Mouse (Mus musculus) G1E (cell line): Measurements from ENCODE around the gene Gm20503. TPM values are rescaled to one million over a fixed set of nuclear protein-coding genes. Genes with fewer than 3 reads are reported as not detected.

Source experiments
- ATAC-seq: 2 replicates; pipeline ENCODE4 v1.8.0; 2016; ENCODE audit warnings: mild to moderate bottlenecking; ENCODE audit not compliant: insufficient number of reproducible peaks, poor library complexity, low FRiP score, severe bottlenecking; ENCODE audit errors: extremely low read depth
- DNase-seq: peaks from one replicate; pipeline ENCODE4 v3.0.0; 2012; ENCODE audit warnings: low spot score
- H3K27me3 ChIP-seq: 2 replicates; pipeline ENCODE4 v1.6.1; 2012; ENCODE audit warnings: mild to moderate bottlenecking, low read length, inconsistent platforms; ENCODE audit not compliant: insufficient read depth
- H3K36me3 ChIP-seq: replicated peaks from 2 replicates; pipeline ENCODE3; 2012; ENCODE audit warnings: mild to moderate bottlenecking, inconsistent platforms
- H3K4me1 ChIP-seq: 2 replicates; pipeline ENCODE4 v1.6.1; 2012; ENCODE audit warnings: low read depth, low read length, inconsistent platforms, mixed read lengths; ENCODE audit not compliant: insufficient read depth
- H3K4me3 ChIP-seq: 2 replicates; pipeline ENCODE4 v1.5.1; 2012; ENCODE audit warnings: low read depth, mild to moderate bottlenecking, inconsistent platforms, low read length, moderate library complexity, mixed read lengths
- H3K9me3 ChIP-seq: replicated peaks from 2 replicates; pipeline ENCODE4 v1.6.1; 2012; ENCODE audit warnings: inconsistent platforms
- CTCF ChIP-seq: IDR thresholded peaks from 2 replicates; pipeline ENCODE4 v1.5.1; 2012; ENCODE audit warnings: low read depth, low read length, inconsistent platforms, mixed read lengths
- GATA1 ChIP-seq: IDR thresholded peaks from 2 replicates; pipeline ENCODE4 v1.6.1; 2012; ENCODE audit warnings: borderline replicate concordance, low read length, inconsistent platforms, mixed read lengths
- GATA2 ChIP-seq: IDR thresholded peaks from 2 replicates; pipeline ENCODE4 v1.6.1; 2012; ENCODE audit warnings: low read depth, low read length, inconsistent platforms, borderline replicate concordance
- POLR2AphosphoS5 ChIP-seq: IDR thresholded peaks from 2 replicates; pipeline ENCODE4 v1.6.1; 2012; ENCODE audit warnings: low read depth, low read length, inconsistent platforms; ENCODE audit not compliant: insufficient replicate concordance
- TAL1 ChIP-seq: conservative IDR thresholded peaks from 2 replicates; pipeline ENCODE4 v1.6.1; 2012; ENCODE audit warnings: low read depth, low read length, inconsistent platforms, mixed read lengths
- polyA plus RNA-seq: library from polyadenylated mRNA; stranded (reverse); fragments of >175 nt; gene quantifications from 2 replicates; pipeline ENCODE4 v1.2.3, GENCODE M21; 2012
- total RNA-seq, 2 experiments: library from RNA; stranded (forward) in 1 of 2; stranded (reverse) in 1 of 2; fragments of 200-1000 nt in 1 of 2; fragments of >200 nt in 1 of 2; fragmentation: Nextera tagmentation in 1 of 2; gene quantifications; 2 replicates each; pipeline ENCODE4 v1.2.3; 2014 to 2017

Gm20503 gene
- total and polyA plus RNA-seq, 3 experiments: not detected

DNA sequence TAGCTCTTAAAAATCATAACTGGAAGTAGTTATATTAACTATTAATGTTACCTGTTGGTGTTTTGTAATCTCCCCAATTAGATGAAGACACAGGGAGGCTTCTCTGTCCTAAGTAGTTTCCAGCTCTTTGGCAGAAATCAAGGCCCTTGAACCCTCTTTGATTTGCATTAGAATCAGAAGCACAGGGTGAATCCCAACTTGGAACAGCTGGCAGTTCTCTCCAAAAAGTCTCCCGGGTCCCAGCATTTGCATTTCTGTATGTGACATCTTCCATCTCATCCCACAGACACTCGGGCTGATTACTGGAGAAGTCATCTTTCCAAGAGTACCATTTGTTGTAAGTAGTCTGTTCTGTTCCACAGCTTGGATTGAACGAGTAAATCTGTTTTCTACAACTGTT, 44.2 kb downstream of the Gm20503 start:
- DNase-seq (no peak), ATAC-seq (no peak)
- Histone ChIP-seq H3K4me3 (no peak overlapping the region), H3K4me1 (no peaks in the 10 kb centered on the region), H3K36me3 (peaks cover 9% of the 10 kb centered on the region), H3K27me3 (peaks cover 6% of the 10 kb centered on the region; the same call in 1 of the 2 replicates), H3K9me3 (no peaks in the 10 kb centered on the region)
- TF ChIP-seq TAL1 (no peak), CTCF (no peak), POLR2AphosphoS5 (no peak), GATA1 (no peak)

DNA sequence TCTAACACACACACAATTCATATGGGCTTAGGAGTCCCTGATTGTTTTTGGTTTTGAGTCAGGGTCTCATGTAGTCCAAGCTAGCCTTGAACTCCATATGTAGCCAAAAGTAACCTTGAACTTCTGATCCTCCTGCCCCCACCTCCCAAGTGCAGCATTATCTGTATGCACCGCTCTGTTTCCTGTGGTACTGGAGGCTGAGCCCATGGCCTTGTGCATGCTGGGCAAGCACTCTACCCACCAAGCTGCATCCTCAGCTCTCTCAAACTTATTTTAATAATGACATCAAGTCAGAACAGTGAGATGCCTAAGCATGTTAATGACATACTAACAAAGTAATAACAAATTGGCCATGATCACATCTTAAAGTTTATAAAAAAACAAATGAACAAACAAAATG, 48.1 kb downstream of the Gm20503 start:
- no peaks in the 10 kb centered on the region for H3K36me3 ChIP-seq
- no peaks in the 10 kb centered on the region for H3K4me1 ChIP-seq
- peaks cover 11% of the 10 kb centered on the region; the same call in 1 of the 2 replicates for H3K27me3 ChIP-seq
- TF ChIP-seq GATA1 (no peak), TAL1 (no peak), POLR2AphosphoS5 (no peak), GATA2 (no peak), CTCF (no peak)
- no peaks in the 10 kb centered on the region for H3K9me3 ChIP-seq
- no peak overlapping the region for H3K4me3 ChIP-seq
- DNase-seq (no peak), ATAC-seq (no peak)

DNA sequence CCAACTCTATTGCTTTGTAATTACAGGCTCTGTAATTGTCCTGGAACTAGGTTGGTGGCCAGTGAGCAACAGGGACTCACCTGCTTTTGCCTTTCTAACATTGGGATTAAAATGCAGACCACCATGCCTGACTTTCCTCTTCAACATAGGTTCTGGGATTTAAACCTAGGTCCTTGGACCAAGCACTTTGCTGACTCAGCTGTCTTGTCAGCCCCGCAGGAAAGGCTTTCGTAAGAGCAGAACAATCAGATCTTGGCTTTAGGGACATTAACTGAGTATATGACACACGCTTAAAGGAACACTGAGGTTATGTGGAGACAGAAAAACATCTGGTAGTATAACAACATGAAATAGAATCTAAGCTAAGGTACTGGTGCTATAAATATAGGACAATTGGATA, 54.9 kb downstream of the Gm20503 start:
- H3K9me3 ChIP-seq: no peaks in the 10 kb centered on the region
- DNase-seq (no peak), ATAC-seq (no peak)
- peaks cover 15% of the 10 kb centered on the region for H3K27me3 ChIP-seq
- TF ChIP-seq GATA2 (no peak), POLR2AphosphoS5 (no peak), CTCF (no peak), GATA1 (no peak), TAL1 (no peak)
- no peaks in the 10 kb centered on the region for H3K36me3 ChIP-seq
- no peaks in the 10 kb centered on the region for H3K4me1 ChIP-seq
- H3K4me3 ChIP-seq: no peak overlapping the region

DNA sequence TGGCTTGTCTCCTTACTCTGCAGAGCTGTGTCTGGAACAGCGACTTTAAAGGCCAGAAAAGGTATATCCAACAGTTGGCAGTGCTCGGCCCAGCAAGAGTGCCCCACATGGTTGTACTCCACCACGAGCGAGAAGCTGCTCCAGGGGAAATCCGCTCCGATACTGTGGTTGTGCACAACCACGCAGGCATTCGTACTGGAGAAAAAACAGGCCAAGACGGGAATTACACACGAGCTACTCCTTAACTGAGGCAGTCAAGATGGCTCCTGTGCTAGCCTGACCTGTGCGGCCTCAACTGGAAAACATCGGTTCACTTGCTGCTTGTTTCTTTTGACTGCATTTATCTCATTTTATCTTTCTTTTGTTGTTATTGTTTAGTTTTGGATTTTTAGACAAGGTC, 59.5 kb downstream of the Gm20503 start:
- no peak for ATAC-seq
- Histone ChIP-seq H3K36me3 (no peaks in the 10 kb centered on the region), H3K4me1 (no peaks in the 10 kb centered on the region), H3K9me3 (no peaks in the 10 kb centered on the region), H3K27me3 (peaks cover 11% of the 10 kb centered on the region), H3K4me3 (no peak overlapping the region)
- no peak for DNase-seq
- no peak for TF ChIP-seq GATA1
- no peak for TF ChIP-seq TAL1
- no peak for TF ChIP-seq POLR2AphosphoS5
- TF ChIP-seq GATA2: no peak
- no peak for TF ChIP-seq CTCF

DNA sequence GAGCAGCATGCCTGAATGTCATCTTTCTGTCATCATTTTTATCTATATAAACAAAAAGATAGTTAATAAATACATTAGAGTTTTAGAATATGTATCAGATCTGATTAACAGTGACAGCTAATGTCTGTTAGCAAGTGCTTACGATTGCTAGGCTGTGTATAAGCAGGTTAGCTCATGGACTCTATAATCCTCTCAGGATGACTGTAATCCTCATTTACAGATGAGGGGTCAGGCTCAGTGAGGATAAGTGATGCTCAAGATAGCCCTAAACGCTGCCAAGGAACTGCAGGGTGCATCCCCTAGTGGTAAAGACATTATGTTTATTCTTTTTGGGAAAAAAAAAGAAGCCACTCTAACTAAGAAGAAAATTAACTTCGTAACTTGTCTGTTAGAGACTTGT, 66.3 kb downstream of the Gm20503 start:
- TF ChIP-seq POLR2AphosphoS5 (no peak), GATA2 (no peak), GATA1 (no peak), CTCF (no peak), TAL1 (no peak)
- ATAC-seq: no peak
- Histone ChIP-seq H3K4me1 (peaks cover 3% of the 10 kb centered on the region; the same call in 1 of the 2 replicates), H3K4me3 (no peak overlapping the region), H3K36me3 (no peaks in the 10 kb centered on the region), H3K27me3 (peaks cover 14% of the 10 kb centered on the region), H3K9me3 (no peaks in the 10 kb centered on the region)
- DNase-seq: no peak

DNA sequence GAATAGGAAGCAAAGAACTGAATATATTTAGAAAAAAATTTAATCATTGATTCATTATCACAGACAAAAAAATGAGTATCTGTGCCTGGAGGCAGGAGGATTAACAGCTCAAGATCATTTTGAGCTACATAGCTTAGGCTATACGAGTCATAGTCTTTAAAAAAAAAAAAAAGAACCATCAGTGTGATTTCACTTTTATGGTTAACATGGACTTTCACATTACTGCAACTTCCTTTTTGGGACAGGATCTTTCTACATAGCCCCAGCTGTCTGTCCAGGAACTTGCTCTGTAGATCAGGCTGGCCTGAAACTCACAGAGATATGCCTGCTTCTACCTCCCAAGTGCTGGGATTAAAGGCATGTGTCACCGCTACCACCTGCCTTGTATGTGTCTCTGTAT, 80.4 kb downstream of the Gm20503 start:
- Histone ChIP-seq H3K4me3 (no peak overlapping the region), H3K9me3 (no peaks in the 10 kb centered on the region), H3K36me3 (no peaks in the 10 kb centered on the region), H3K27me3 (no peaks in the 10 kb centered on the region; the same call in 1 of the 2 replicates), H3K4me1 (peaks cover 4% of the 10 kb centered on the region; the same call in 1 of the 2 replicates)
- TF ChIP-seq GATA2: no peak
- TF ChIP-seq GATA1: no peak
- no peak for TF ChIP-seq POLR2AphosphoS5
- no peak for TF ChIP-seq CTCF
- no peak for TF ChIP-seq TAL1
- ATAC-seq (no peak), DNase-seq (no peak)
